Mouse (Mus musculus) brain, embryonic 18.5 days (tissue): ENCODE data around the gene Sh3gl1.

Experiments used
- DNase-seq: peaks from one replicate; pipeline ENCODE4 v3.0.0-alpha.2; 2012; ENCODE audit warnings: low read depth, low spot score

The Sh3gl1 gene

DNA sequence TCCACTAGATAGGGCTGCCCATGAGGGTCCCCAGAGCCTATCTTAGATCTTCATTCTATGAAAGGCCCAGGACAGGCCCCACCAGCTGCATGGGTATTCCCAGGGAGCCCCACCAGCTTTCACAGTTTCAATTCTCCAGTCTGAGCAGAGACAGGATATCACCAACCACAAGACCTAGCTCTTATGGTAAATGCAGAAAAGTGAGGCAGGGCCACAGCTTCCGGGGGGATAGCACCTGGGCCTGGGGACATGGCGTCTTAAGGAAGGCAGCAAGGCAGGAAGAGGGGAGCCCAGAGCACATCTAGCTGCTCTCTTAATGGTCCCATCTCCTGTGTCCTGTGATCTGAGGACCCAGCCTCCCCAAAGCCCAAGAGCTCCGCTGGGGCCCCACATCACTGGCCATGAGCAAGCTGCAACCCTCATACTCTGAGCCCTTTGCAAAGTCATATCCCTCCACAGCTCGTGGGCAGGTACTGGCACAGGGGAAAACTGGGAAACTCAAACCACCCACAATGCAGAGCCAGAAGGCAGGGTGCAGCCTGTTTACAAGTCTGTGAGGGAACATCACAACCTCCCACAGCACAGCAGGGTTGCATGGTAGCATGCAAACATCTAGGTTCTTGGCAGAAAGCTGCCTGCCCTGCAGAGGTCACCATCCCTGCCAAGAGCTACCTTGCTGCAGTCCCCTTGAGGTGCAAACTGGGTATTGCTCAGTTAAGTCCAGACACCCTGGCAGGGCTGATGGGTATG is 15.1 kb downstream of the Sh3gl1 start:
- no peak for DNase-seq

GRCm38 (mm10) chr17:56020400-56021084 is 15.9 kb downstream of the Sh3gl1 start:
- DNase-seq = no peak

GRCm38 (mm10) chr17:56018347-56019131 is 17.9 kb downstream of the Sh3gl1 start:
- no peak for DNase-seq

DNA sequence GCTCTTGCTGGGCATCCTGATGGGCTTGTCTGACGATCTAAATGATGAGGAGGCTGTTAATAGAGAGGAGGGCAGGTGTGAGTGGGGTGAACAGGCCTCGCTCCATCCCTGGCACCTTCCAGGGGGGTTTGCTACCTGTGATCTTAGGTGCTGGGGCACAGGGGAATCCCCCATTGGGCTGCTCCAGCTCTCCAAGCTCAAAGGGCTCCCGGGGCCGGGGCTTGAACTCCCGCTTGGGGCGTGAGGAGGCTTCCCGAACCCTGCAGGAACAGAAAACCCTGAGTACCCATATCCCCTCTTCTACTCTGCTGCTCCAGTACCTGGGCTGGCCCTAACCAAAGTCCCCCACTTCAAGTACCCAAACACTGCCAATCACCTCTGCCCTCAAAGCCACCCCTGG is 18.6 kb downstream of the Sh3gl1 start:
- DNase-seq = no peak

DNA sequence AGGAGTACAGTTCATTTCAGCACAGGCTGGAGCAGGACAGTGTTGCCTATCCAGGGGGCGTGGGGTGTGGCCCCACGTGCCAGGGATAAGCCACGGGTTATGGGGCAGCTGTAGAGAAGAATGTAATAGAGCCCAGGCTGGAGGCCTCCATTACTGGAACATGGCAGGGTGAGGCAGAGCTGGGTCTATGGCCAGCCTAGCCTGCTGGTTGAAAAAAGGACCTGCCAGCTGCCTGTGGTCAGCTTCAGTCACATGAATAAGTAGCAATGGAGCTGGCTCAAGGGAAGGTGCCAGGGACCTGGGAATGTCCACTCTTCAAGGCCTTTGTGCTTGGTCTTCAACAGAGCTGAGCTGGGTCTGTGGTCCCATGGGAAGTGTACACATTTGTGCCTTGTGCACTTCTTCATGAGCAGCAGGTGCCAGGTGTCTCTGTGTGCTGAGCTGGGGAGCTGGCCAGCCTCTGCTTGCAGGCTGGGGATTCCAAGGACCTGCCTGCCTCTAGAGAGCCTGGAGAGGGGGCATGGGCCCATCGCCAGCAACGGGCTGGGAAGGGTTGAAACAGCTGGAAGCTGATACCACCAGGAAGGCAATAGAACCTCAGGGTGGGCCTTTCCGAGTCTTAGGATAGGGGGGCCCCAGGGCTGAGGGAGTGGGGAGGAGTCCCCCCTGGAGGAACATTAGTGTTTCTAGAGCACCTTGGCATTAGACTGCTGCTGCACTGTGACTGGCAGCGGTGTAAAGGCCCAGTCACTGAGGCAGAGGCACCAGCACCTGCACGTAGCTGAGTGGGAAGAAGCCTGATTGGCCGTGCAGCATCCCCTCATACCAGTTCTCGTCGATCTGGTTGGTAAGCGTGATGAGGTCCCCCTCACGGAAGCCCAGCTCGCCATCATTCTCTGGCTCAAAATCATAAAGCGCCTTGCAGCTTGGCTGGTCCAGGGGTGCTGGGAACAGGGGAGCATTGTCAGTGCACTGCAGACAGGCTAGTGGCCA is 19.3 kb downstream of the Sh3gl1 start:
- DNase-seq = no peak

DNA sequence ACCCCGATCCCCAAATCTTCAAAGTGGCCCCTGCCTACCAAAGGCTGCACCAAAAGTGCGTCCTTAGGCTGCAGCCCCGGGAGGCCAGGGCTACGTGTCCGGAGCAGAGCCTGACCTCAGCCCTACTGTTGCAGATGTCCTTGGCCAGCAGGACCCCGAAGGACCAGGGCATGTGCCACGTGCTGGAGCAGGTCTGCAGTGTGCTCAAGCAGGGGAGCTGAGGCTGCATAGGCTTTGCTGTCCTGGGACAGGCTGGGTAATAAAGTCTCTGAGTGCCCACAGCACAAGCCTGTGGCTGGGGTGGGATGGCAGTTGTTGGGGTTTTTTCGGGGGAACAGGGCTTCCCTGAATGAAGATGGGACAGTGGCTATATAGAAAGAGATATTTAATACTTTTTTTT is 20.1 kb downstream of the Sh3gl1 start:
- DNase-seq = no peak

DNA sequence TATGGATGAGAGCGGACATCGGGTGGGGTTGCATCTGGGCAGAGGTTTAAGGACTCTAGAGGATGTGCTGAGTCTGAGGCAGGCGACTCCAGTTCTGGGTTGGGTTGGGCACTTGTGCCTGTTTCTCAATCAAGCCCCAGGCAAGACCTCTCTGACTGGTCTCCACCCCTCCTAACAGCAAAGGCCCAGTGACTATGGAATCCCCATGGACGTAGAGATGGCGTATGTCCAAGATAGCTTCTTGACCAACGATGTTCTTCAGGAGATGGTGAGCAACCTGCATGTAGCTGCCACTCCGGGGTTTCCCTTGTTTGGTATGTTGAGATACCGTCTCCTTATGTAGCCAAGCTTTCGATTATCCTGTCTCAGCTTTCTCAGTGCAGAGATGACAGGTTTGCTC is 21.1 kb downstream of the Sh3gl1 start:
- no peak for DNase-seq

DNA sequence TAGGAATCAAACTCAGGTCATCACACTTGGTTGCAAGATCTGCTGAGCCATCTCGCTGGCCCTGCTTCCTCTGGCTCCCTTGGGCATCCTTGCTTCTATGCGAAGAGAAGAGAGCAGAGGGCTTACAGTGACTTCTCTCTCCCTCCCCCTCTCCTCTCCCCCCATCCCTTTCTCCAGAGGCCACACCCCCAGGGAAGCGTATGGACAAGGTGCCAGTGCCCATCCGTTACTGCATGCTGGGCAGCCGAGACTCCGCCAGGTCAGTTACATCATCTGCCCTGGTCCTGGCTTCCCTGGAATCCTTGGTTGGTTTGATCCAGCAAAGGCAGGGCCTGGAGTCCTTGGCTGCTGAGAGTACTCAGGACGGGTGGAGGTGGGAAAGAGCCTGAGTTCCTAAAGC is 25.0 kb downstream of the Sh3gl1 start:
- no peak for DNase-seq

- DNase-seq = no peak
Measured at GRCm38 (mm10) chr17:56010681-56011080, 25.8 kb downstream of the Sh3gl1 start.

DNA sequence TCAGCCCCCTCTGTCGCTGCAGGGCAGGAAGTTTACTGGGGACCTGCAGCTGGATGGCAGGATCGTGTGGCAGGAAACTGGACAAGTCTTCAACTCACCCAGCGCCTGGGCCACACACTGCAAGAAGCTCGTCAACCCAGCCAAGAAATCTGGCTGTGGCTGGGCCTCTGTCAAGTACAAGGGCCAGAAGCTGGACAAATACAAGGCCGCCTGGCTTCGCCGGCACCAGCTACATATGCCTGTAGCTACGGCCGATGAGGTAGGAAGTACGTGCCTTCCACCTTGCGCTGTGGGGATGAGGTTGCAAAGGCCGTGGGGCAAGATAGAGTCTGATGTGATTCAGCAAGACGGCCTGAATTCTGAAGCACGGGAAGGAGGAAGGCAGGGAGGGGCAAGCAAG is 26.2 kb downstream of the Sh3gl1 start:
- no peak for DNase-seq

GRCm38 (mm10) chr17:56009962-56010240 is 26.5 kb downstream of the Sh3gl1 start:
- no peak for DNase-seq

GRCm38 (mm10) chr17:56009088-56009961 is 27.1 kb downstream of the Sh3gl1 start:
- peak; percentile 86 for DNase-seq

DNA sequence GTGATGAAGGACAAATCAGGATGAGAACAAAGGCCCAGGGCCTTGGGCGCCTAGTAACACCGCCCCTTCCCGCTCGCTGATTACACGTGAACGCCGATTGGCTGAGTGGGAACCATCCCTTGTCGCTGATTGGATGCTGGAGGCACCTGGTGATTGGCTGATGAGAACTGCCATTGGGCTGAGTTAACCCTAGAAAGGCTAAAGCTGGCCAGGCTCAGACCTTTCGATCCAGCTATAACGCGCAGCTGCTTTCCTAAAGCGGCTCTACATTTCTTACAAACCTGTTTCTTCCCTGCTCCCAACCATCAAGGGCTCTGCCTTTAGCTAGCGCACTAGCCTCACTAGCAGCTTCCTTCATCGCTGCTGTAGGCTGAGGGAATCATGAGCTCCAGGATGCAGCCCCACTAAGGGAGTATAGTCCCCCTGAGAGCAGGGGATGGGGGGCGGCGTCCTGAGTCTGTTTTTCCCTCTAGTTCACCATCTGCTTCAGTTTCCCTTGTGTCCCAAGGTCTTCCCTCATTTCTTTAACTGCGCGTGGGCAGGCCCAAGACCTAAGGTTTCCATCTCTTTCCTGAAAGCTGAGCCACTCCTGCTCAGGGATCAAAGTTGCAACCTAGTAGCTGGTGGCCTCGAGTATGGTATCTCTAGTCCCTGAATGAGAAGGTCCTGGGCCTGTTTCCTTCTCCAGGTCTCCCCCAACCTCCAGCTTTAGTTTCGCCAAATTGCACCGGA is 27.9 kb downstream of the Sh3gl1 start:
- DNase-seq = peak; percentile 98

GRCm38 (mm10) chr17:56007444-56008355 is 28.7 kb downstream of the Sh3gl1 start:
- DNase-seq = no peak

GRCm38 (mm10) chr17:56006956-56007355 is 29.5 kb downstream of the Sh3gl1 start:
- no peak for DNase-seq

DNA sequence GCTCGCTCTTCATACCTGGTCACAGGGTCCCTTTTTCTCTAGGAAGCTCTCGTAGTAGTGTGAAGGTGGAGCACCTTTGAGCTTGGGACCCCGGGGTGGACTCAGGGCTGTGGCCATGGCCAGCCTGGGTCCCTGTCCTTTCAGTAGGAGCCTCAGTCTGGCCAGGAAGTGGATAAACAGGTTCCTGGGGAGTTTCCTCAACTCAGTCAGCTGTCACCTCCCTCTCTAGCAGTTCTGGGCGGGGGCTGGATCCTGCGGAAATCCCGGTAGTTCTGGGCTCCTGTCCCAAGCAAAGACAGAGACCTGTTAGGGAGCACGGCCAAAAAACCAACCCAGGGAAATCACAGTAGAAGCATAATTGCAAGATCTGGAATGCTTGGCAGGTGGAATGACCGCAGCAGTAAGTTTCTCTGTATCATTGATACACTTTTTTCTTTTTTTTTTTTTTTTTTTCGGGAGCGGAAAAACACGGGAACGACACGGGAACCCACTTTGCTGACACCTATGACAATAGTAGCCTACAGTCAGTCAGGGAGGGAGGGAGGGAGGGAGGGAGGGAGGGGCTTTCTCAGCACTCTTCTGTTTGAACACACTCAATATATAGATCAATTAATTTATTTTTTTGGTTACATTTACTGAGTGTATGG is 30.9 kb downstream of the Sh3gl1 start, which contains the start of the genes Stap2 and Mpnd:
Gene Stap2 (minus strand): TSS at position 170 of the 647 bp plus-strand sequence.
Gene Mpnd (plus strand): TSS at position 297 of the 647 bp plus-strand sequence.
- no peak for DNase-seq

- DNase-seq = no peak
Measured at GRCm38 (mm10) chr17:56003000-56003399, 33.4 kb downstream of the Sh3gl1 start.
